Mouse (Mus musculus): Measurements from ENCODE around the gene Nkrf. TPM values are rescaled to one million over a fixed set of nuclear protein-coding genes. Genes with fewer than 3 reads are reported as not detected.
A peak's percentile ranks its signal among the peaks of the same experiment; 100 is the strongest.

The Nkrf gene
- total RNA-seq (2021): 1 to 10 TPM; 3.0 to 3.3 TPM
- polyA plus RNA-seq (2012; rRNA removed): 0.74 and 1.6 TPM in 2 replicates
- long read RNA-seq: 0 reads

DNA sequence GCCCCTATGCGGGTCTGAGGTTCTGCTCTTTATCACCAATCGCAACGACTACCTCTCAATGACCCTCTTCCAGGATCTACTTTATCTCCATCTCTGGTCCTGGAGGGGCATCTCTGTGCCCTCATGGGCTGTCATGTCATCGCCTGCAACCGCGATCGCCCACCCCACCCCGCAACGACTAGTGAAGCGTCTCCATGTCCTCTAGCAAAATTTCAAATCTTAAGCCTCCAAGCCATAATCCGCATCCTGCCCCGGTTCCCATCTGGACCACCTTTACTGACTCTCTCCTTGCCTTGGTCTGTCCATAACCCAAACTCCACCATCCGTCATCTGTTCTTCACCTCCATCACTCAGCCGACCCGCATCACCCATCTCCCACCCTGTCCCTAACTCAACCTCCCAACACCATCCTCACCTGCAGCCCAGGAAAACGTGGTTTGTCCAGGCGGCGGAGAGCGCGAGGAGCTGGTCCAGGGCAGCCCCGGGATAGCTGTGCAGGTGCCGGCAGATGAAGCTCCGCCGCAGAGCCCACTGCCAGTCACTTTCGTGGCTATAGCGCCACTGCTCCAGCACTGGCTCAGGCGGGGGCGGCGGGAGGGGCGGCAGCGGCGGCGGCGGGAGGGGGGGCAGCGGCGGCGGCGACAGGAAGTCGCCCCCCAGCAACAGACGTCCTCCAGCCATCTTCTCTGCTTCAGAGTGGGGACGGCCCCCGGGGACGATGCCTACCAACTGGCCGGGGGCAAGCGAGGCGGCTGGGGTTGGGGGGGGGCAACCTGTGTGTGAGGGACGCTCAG is at the start of gene Nkrf:
Gene Nkrf, minus strand, starts transcription at position 579 of the 794 bp plus-strand sequence.
- no peak for TF ChIP-seq EP300 (IDR thresholded peaks at IDR 0.05; ENCODE audit: insufficient read depth, low read depth, low read length)
- no peak for TF ChIP-seq CTCF (IDR thresholded peaks at IDR 0.05)
- no peak for TF ChIP-seq POLR2A (IDR thresholded peaks at IDR 0.05; ENCODE audit: insufficient read depth, low read depth, low read length)

DNA sequence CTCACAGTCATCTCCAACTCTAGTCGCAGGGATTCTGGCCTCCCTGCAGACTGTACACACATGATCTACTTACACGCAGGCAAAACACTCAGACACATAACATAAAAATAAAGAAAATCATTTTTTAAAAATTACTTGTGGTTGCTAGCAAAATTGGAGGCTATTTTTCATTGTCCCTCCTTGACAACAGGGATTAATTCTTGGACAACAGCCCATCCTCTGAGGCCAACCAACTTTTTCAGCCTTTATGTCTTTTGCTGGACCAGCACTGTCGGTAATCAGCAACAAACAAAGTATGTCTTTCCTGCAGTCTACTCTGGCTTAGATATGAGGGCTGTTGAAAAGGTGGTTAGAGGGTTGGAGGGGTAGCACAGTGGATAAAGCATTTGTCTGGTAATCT is 38.4 kb upstream of the Nkrf start:
- 68% methylated on average over 3 of the region's 3 CpGs for WGBS
- TF ChIP-seq EP300 (IDR thresholded peaks at IDR 0.05; ENCODE audit: insufficient read depth, low read depth, low read length) (no peak), CTCF (IDR thresholded peaks at IDR 0.05) (no peak), POLR2A (IDR thresholded peaks at IDR 0.05; ENCODE audit: insufficient read depth, low read depth, low read length) (no peak)

More for the DNA sequence above, at the start of gene Nkrf:
- H3K9ac ChIP-seq (ENCODE audit: low read depth, low read length): peak within 1 kb of the TSS; percentile 81
- WGBS: 19% methylated on average over 47 of the region's 47 CpGs
- no peaks in the 10 kb centered on the region for H3K79me2 ChIP-seq (replicated peaks; ENCODE audit: control insufficient read depth, insufficient read depth, low read length)
- DNase-seq: peak; percentile 25 to 33
- peak within 1 kb of the TSS; percentile 53 for H3K4me3 ChIP-seq
- intact Hi-C loops (cut with DNase I): loop anchor here (2.0 to 10.0 kb wide), 3 partner anchors 40 to 138 kb away; no protein-coding TSS in a partner anchor
- no peaks in the 10 kb centered on the region for H3K27me3 ChIP-seq (ENCODE audit: control insufficient read depth, insufficient read depth, low read length)
- peak within 1 kb of the TSS; percentile 89 for H3K27ac ChIP-seq
- H3K36me3 ChIP-seq (ENCODE audit: control insufficient read depth, insufficient read depth, low read length): no peaks in the 10 kb centered on the region
- H3K4me1 ChIP-seq (ENCODE audit: control insufficient read depth, insufficient read depth, low read length): no peaks in the 10 kb centered on the region

DNA sequence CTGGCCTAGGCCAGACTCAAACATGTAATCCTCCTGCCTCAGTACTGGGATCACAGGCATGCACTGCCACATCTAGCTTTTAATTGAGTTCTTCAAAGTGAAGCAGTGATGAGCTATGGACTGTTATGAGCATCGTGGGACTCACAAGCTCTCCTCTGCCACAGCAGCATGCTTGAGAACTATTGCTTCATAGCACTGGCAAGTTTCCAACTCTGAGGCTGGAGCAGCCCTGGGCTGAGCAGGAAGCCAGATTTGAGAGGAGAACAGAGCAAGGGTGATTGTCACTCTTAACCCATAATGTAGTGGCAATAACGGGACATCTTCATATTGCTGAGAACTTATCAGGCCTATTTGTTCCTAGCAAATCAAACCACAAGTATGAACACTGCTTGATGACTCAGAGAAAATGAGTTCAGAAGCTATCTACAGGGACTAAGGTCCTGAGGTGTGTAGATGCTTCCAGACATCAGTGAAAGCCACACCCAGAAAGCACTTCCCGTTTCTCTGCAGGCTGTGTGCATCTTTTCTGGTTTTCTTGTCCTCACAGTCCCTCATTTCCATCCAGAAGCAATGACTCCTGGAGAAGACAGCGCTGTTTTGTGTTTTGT is 37.2 kb upstream of the Nkrf start:
- Histone ChIP-seq H3K79me2 (replicated peaks; ENCODE audit: control insufficient read depth, insufficient read depth, low read length) (no peaks in the 10 kb centered on the region), H3K36me3 (ENCODE audit: control insufficient read depth, insufficient read depth, low read length) (no peaks in the 10 kb centered on the region), H3K9ac (ENCODE audit: low read depth, low read length) (no peak overlapping the region), H3K4me3 (no peak overlapping the region), H3K27ac (no peak overlapping the region), H3K27me3 (ENCODE audit: control insufficient read depth, insufficient read depth, low read length) (no peaks in the 10 kb centered on the region), H3K4me1 (ENCODE audit: control insufficient read depth, insufficient read depth, low read length) (no peaks in the 10 kb centered on the region)
- DNase-seq: peak; percentile 27 to 49
- TF ChIP-seq POLR2A (IDR thresholded peaks at IDR 0.05; ENCODE audit: insufficient read depth, low read depth, low read length): no peak
- no peak for TF ChIP-seq CTCF (IDR thresholded peaks at IDR 0.05)
- no peak for TF ChIP-seq EP300 (IDR thresholded peaks at IDR 0.05; ENCODE audit: insufficient read depth, low read depth, low read length)
- 28% methylated on average over 4 of the region's 4 CpGs for WGBS
- intact Hi-C loops (cut with DNase I): loop anchor here (5.0 kb wide), 1 partner anchor 47 kb away; no protein-coding TSS in a partner anchor

More for the DNA sequence above, 38.4 kb upstream of the Nkrf start:
- no peak overlapping the region for H3K27ac ChIP-seq
- H3K9ac ChIP-seq (ENCODE audit: low read depth, low read length): no peak overlapping the region
- no peaks in the 10 kb centered on the region for H3K4me1 ChIP-seq (ENCODE audit: control insufficient read depth, insufficient read depth, low read length)
- DNase-seq: no peak
- no peaks in the 10 kb centered on the region for H3K36me3 ChIP-seq (ENCODE audit: control insufficient read depth, insufficient read depth, low read length)
- no peaks in the 10 kb centered on the region for H3K79me2 ChIP-seq (replicated peaks; ENCODE audit: control insufficient read depth, insufficient read depth, low read length)
- intact Hi-C loops (cut with DNase I): no loop called here
- no peaks in the 10 kb centered on the region for H3K27me3 ChIP-seq (ENCODE audit: control insufficient read depth, insufficient read depth, low read length)
- H3K4me3 ChIP-seq: no peak overlapping the region

DNA sequence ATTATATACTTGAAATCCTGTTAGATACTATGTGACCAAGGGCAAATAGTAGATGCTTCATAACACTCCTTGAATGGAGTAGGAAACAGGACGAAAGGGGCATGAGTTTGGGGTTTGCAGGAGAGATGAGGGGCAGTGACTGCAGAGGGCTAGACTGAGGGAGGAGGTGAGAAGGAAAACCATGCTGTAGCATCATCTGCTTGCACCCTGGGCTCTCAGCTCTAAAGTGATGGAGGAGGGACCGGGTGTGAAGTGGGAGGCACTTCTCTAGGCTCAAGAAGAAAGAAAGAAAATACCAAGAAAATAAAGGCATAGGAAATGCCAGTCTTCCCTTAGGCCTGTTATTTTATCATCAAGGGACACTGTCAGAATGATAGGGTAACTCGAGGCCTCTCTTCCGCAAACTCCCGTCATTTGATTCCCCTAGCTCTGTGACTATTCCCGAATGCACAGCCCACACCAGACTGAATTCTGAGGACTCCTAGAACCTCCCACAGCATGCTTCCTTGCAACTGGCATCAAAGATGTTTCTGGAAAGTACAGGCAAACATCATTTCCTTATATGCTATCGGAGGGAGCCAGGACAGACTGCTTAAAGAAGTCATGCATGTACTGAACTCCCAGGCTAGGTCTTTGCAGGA is 32.7 kb upstream of the Nkrf start:
- DNase-seq: no peak
- no peaks in the 10 kb centered on the region for H3K27me3 ChIP-seq (ENCODE audit: control insufficient read depth, insufficient read depth, low read length)
- TF ChIP-seq CTCF (IDR thresholded peaks at IDR 0.05) (no peak), EP300 (IDR thresholded peaks at IDR 0.05; ENCODE audit: insufficient read depth, low read depth, low read length) (no peak), POLR2A (IDR thresholded peaks at IDR 0.05; ENCODE audit: insufficient read depth, low read depth, low read length) (no peak)
- H3K4me3 ChIP-seq: no peak overlapping the region
- H3K36me3 ChIP-seq (ENCODE audit: control insufficient read depth, insufficient read depth, low read length): no peaks in the 10 kb centered on the region
- no peak overlapping the region for H3K27ac ChIP-seq
- intact Hi-C loops (cut with DNase I): loop anchor here (5.0 kb wide), 1 partner anchor 52 kb away; no protein-coding TSS in a partner anchor
- no peaks in the 10 kb centered on the region for H3K79me2 ChIP-seq (replicated peaks; ENCODE audit: control insufficient read depth, insufficient read depth, low read length)
- 70% methylated on average over 7 of the region's 7 CpGs for WGBS
- no peak overlapping the region for H3K9ac ChIP-seq (ENCODE audit: low read depth, low read length)
- H3K4me1 ChIP-seq (ENCODE audit: control insufficient read depth, insufficient read depth, low read length): no peaks in the 10 kb centered on the region

DNA sequence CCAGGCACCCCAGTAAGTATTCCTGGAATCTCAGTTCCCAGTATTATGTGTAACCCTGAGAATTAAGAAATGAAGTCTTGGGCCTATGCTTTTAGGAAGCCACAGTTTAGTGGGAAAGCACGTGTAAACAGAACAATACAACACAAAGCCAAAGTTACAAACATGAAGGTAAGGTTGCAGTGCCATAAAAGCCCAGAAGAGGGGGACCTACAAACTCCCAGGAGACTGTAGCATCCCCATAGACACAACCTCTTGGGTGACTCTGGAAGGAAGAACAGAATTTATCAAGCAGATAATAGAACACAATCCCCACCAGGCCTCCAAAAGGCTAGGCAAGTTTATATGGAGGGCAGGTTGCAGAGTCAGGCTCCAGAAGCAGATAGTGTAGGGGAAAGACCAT is 27.9 kb upstream of the Nkrf start:
- Histone ChIP-seq H3K9ac (ENCODE audit: low read depth, low read length) (no peak overlapping the region), H3K27me3 (ENCODE audit: control insufficient read depth, insufficient read depth, low read length) (no peaks in the 10 kb centered on the region), H3K36me3 (ENCODE audit: control insufficient read depth, insufficient read depth, low read length) (no peaks in the 10 kb centered on the region), H3K4me3 (no peak overlapping the region), H3K4me1 (ENCODE audit: control insufficient read depth, insufficient read depth, low read length) (no peaks in the 10 kb centered on the region), H3K79me2 (replicated peaks; ENCODE audit: control insufficient read depth, insufficient read depth, low read length) (no peaks in the 10 kb centered on the region), H3K27ac (no peak overlapping the region)
- WGBS: 69% methylated on average over 1 of the region's 1 CpGs
- DNase-seq: no peak
- TF ChIP-seq EP300 (IDR thresholded peaks at IDR 0.05; ENCODE audit: insufficient read depth, low read depth, low read length) (no peak), CTCF (IDR thresholded peaks at IDR 0.05) (peak; percentile 62)
- intact Hi-C loops (cut with DNase I): loop anchor here (2.0 kb wide), 1 partner anchor 92 kb away; no protein-coding TSS in a partner anchor
